Comparison of ENCODE assay signal across 16 mouse cellular contexts in genomic region chr9:48701296-48701695, GRCm38 (mm10).
"Had no signal": no experiment of that assay in that cellular context is flagged by ENCODE, and none has a peak within 500 bp of the region (broad histone marks: within the 10 kb centered on the region; RNA-seq: fewer than 3 reads in every experiment).

No protein-coding gene starts in this region.

- H3K9ac ChIP-seq: liver, embryonic 13.5 days had no signal

- H3K4me2 ChIP-seq: liver, embryonic 13.5 days had no signal

- DNase-seq: kidney, adult 18-20 months; kidney, adult 9 months; kidney, postnatal 14 days; kidney, postnatal 4 days; layer of hippocampus, adult 9-11 months; liver, embryonic 13.5 days; lung, adult 2 months; lung, postnatal 14 days; lung, postnatal 4 days; midbrain, embryonic 14.5 days; retina, postnatal 1 day; right cerebral cortex, postnatal 25 days; spleen, adult 18-20 months; thymus, adult 18-20 months; thymus, postnatal 36 days had no signal

- H3K27ac ChIP-seq: layer of hippocampus, adult 2 months; liver, embryonic 13.5 days had no signal

- H3K9me3 ChIP-seq: liver, embryonic 13.5 days had no signal

- H3K4me3 ChIP-seq: layer of hippocampus, adult 2 months; liver, embryonic 13.5 days had no signal

- H3K4me1 ChIP-seq: liver, embryonic 13.5 days had no signal

- H3K36me3 ChIP-seq: liver, embryonic 13.5 days had no signal
